8 mouse cellular contexts compared by ENCODE assay signal in the genomic region with DNA sequence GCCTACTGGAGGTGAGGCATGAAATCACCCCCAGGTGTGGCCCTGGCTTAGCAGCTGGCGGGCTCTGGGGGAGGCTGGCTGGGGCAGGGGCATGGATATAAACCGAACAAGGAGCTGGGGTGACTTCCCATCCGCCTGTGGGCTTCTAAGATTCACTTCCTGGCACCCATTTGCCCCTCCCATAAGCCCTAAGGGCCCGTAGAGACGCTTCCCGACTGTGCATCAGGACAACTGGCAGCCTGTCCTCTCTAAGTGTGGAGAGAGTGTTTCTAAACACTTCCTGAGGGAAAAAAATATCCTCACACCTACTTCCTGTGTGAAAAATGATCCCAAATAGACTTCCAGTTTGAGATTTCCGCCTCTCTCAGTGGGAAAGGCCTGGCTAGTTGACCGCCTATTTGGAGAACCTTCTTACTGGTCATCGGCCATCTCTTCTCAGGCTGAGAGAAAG. TPM values are rescaled to one million over a fixed set of nuclear protein-coding genes. Genes with fewer than 3 reads are reported as not detected.
DNase-seq lines count a peak whose midpoint lies in the region; ATAC-seq and TF ChIP-seq lines count a peak whose summit lies in the region.

No protein-coding gene starts in this region.

- no peak for TF ChIP-seq POLR2A in lung, adult 2 months (IDR thresholded peaks at IDR 0.05; ENCODE audit: borderline replicate concordance, extremely low read depth, low read depth, low read length)

- H3K36me3 ChIP-seq in lung, embryonic 15.5 days: no peaks in the 10 kb centered on the region
- no peaks in the 10 kb centered on the region for H3K36me3 ChIP-seq in intestine, embryonic 16.5 days (ENCODE audit: control insufficient read depth, insufficient read depth, low read length)
- H3K36me3 ChIP-seq in neural tube, embryonic 15.5 days: peaks cover 29% of the 10 kb centered on the region

- H3K9ac ChIP-seq in lung, embryonic 15.5 days: no peak overlapping the region
- H3K9ac ChIP-seq in intestine, embryonic 16.5 days (ENCODE audit: low read depth, low read length): no peak overlapping the region
- H3K9ac ChIP-seq in neural tube, embryonic 15.5 days (replicated peaks): peak overlapping the region; percentile 15; the same call in 1 of the 2 replicates

- no peaks in the 10 kb centered on the region for H3K9me3 ChIP-seq in lung, embryonic 15.5 days
- no peaks in the 10 kb centered on the region for H3K9me3 ChIP-seq in intestine, embryonic 16.5 days (ENCODE audit: control insufficient read depth, low read length)
- no peaks in the 10 kb centered on the region for H3K9me3 ChIP-seq in neural tube, embryonic 15.5 days (replicated peaks)

- peak overlapping the region; percentile 38 for H3K4me2 ChIP-seq in lung, embryonic 15.5 days
- peak overlapping the region; percentile 9; the same call in 1 of the 2 replicates for H3K4me2 ChIP-seq in intestine, embryonic 16.5 days (ENCODE audit: low read depth, low read length)
- peak overlapping the region; percentile 26 for H3K4me2 ChIP-seq in neural tube, embryonic 15.5 days

- H3K27me3 ChIP-seq in lung, embryonic 15.5 days: no peaks in the 10 kb centered on the region
- 0 out of 2 replicates have a peak, but pooled peaks cover 2% of the 10 kb centered on the region for H3K27me3 ChIP-seq in intestine, embryonic 16.5 days (replicated peaks; ENCODE audit: control insufficient read depth, insufficient read depth, low read length)
- H3K27me3 ChIP-seq in neural tube, embryonic 15.5 days (replicated peaks): no peaks in the 10 kb centered on the region

- WGBS in lung, embryonic 15.5 days: 37% methylated on average over 9 of the region's 9 CpGs
- WGBS in lung, adult 2 months: 41% methylated on average over 9 of the region's 9 CpGs
- 37% methylated on average over 9 of the region's 9 CpGs for WGBS in intestine, embryonic 16.5 days
- 38% methylated on average over 9 of the region's 9 CpGs for WGBS in neural tube, embryonic 15.5 days

- H3K4me3 ChIP-seq in lung, embryonic 15.5 days: no peak overlapping the region
- H3K4me3 ChIP-seq in lung, adult 2 months (replicated peaks; ENCODE audit: extremely low read depth, low read depth, low read length): no peak overlapping the region
- no peak overlapping the region for H3K4me3 ChIP-seq in intestine, embryonic 16.5 days (ENCODE audit: low read length)
- no peak overlapping the region for H3K4me3 ChIP-seq in neural tube, embryonic 15.5 days (replicated peaks)

- H3K27ac ChIP-seq in lung, embryonic 15.5 days: peak overlapping the region; percentile 60
- peak overlapping the region; percentile 63 for H3K27ac ChIP-seq in intestine, embryonic 16.5 days (ENCODE audit: low read length)
- peak overlapping the region; percentile 81 for H3K27ac ChIP-seq in neural tube, embryonic 15.5 days (replicated peaks)

- no peak for ATAC-seq in lung, embryonic 15.5 days (ENCODE audit: borderline replicate concordance, extremely low read depth, low FRiP score, low TSS enrichment)
- ATAC-seq in intestine, embryonic 16.5 days: no peak
- no peak for ATAC-seq in neural tube, embryonic 15.5 days (ENCODE audit: low FRiP score)

- no peak for TF ChIP-seq CTCF in lung, adult 2 months (IDR thresholded peaks at IDR 0.05; ENCODE audit: insufficient read depth, low read length)

- peaks cover 18% of the 10 kb centered on the region for H3K4me1 ChIP-seq in lung, embryonic 15.5 days
- H3K4me1 ChIP-seq in lung, adult 2 months (ENCODE audit: control insufficient read depth, insufficient read depth, low read length): peaks cover 4% of the 10 kb centered on the region; the same call in 1 of the 2 replicates
- peaks cover 11% of the 10 kb centered on the region for H3K4me1 ChIP-seq in intestine, embryonic 16.5 days (ENCODE audit: control insufficient read depth, insufficient read depth, low read length)
- peaks cover 73% of the 10 kb centered on the region for H3K4me1 ChIP-seq in neural tube, embryonic 15.5 days

- DNase-seq in embryo, embryonic 11 days: peak; percentile 64
- no peak for DNase-seq in embryo, embryonic 10 days (ENCODE audit: low spot score)
- no peak for DNase-seq in lung, adult 2 months
- no peak for DNase-seq in right cerebral cortex, postnatal 25 days
- no peak for DNase-seq in cerebellum, adult 18-20 months

RNA-seq across cellular contexts. Expression of a gene that starts 36.5 kb away (rescaled TPM):
- polyA plus RNA-seq in lung, embryonic 15.5 days (2015; fragmentation: Nextera tagmentation; extraction: Ambion mirVana): 1.3 and 1.6 TPM in 2 replicates
- 1.0 and 1.4 TPM in 2 replicates for polyA plus RNA-seq in lung, adult 2 months (2012; rRNA removed)
- polyA plus RNA-seq in intestine, embryonic 16.5 days (2015; fragmentation: Nextera tagmentation; extraction: Ambion mirVana): 1.3 and 1.5 TPM in 2 replicates
- polyA plus RNA-seq in neural tube, embryonic 15.5 days (2015; fragmentation: Nextera tagmentation; extraction: Ambion mirVana): 1.7 and 2.5 TPM in 2 replicates

RNA-seq across cellular contexts. Expression of a gene that starts 39.8 kb away (rescaled TPM):
- 3.2 and 4.5 TPM in 2 replicates for polyA plus RNA-seq in lung, embryonic 15.5 days (2015; fragmentation: Nextera tagmentation; extraction: Ambion mirVana)
- 0.14 TPM in 1 of 2 replicates, not detected in the other for polyA plus RNA-seq in lung, adult 2 months (2012; rRNA removed)
- polyA plus RNA-seq in intestine, embryonic 16.5 days (2015; fragmentation: Nextera tagmentation; extraction: Ambion mirVana): 2.7 and 2.9 TPM in 2 replicates
- 5.8 and 6.2 TPM in 2 replicates for polyA plus RNA-seq in neural tube, embryonic 15.5 days (2015; fragmentation: Nextera tagmentation; extraction: Ambion mirVana)
